In genomic region chr3:137977629-137978041, GRCm38 (mm10) we compare ENCODE assay signal across 11 mouse cellular contexts. TPM values are rescaled to one million over a fixed set of nuclear protein-coding genes. Genes with fewer than 3 reads are reported as not detected.
DNase-seq lines count a peak whose midpoint lies in the region; ATAC-seq and TF ChIP-seq lines count a peak whose summit lies in the region.
"Had no signal": no experiment of that assay in that cellular context is flagged by ENCODE, and none has a peak within 500 bp of the region (broad histone marks: within the 10 kb centered on the region; RNA-seq: fewer than 3 reads in every experiment).

No protein-coding gene starts in this region.

- TF ChIP-seq EP300 in MEL (IDR thresholded peaks at IDR 0.05; ENCODE audit: low read depth in 1 of 2, low read length in 2 of 2), result no peak

- H3K4me2 ChIP-seq in hindbrain, embryonic 12.5 days (replicated peaks), result no peak overlapping the region
- no peak overlapping the region for H3K4me2 ChIP-seq in midbrain, embryonic 11.5 days
- H3K4me2 ChIP-seq: lung, embryonic 14.5 days had no signal

- H3K9ac ChIP-seq in MEL (ENCODE audit: control insufficient read depth, low read depth, low read length, poor library complexity, severe bottlenecking), result peak overlapping the region; percentile 47
- H3K9ac ChIP-seq in hindbrain, embryonic 12.5 days, result no peak overlapping the region
- no peak overlapping the region for H3K9ac ChIP-seq in midbrain, embryonic 11.5 days (ENCODE audit: low read length)
- H3K9ac ChIP-seq: lung, embryonic 14.5 days had no signal

- H3K27ac ChIP-seq in MEL (ENCODE audit: control insufficient read depth, low read depth, low read length), result peak overlapping the region; percentile 61
- H3K27ac ChIP-seq in hindbrain, embryonic 12.5 days, result no peak overlapping the region; the same call in 1 of the 2 replicates
- H3K27ac ChIP-seq in midbrain, embryonic 11.5 days (ENCODE audit: low read depth, low read length), result peak overlapping the region; percentile 57; the same call in 1 of the 2 replicates

- H3K9me3 ChIP-seq in MEL (replicated peaks; ENCODE audit: insufficient read depth, low read length), result no peaks in the 10 kb centered on the region
- H3K9me3 ChIP-seq in hindbrain, embryonic 12.5 days (replicated peaks), result no peaks in the 10 kb centered on the region
- no peaks in the 10 kb centered on the region for H3K9me3 ChIP-seq in midbrain, embryonic 11.5 days (ENCODE audit: control insufficient read depth, low read length)

- TF ChIP-seq CTCF in MEL (IDR thresholded peaks at IDR 0.05 in 2 of 3, conservative IDR thresholded peaks at IDR 0.05 in 1 of 3; ENCODE audit: control insufficient read depth in 1 of 3, insufficient read depth in 1 of 3, low read depth in 2 of 3, low read length in 3 of 3, poor library complexity in 1 of 3, severe bottlenecking in 1 of 3), result no peak

- TF ChIP-seq RAD21 in MEL (IDR thresholded peaks at IDR 0.05; ENCODE audit: low read depth, low read length), result no peak

- 19% methylated on average over 6 of the region's 6 CpGs for WGBS in hindbrain, embryonic 12.5 days
- WGBS in midbrain, embryonic 11.5 days, result 20% methylated on average over 6 of the region's 6 CpGs

- peaks cover 9 to 65% of the 10 kb centered on the region in 2 experiments for H3K36me3 ChIP-seq in MEL (ENCODE audit: control insufficient read depth in 1 of 2, insufficient read depth in 2 of 2, low read length in 2 of 2)
- no peaks in the 10 kb centered on the region for H3K36me3 ChIP-seq in hindbrain, embryonic 12.5 days
- H3K36me3 ChIP-seq in midbrain, embryonic 11.5 days (ENCODE audit: control insufficient read depth, insufficient read depth, low read length), result no peaks in the 10 kb centered on the region

- no peaks in the 10 kb centered on the region for H3K27me3 ChIP-seq in MEL (ENCODE audit: control insufficient read depth in 1 of 2, insufficient read depth in 2 of 2, low read length in 2 of 2)
- H3K27me3 ChIP-seq in hindbrain, embryonic 12.5 days, result peaks cover 6% of the 10 kb centered on the region; the same call in 1 of the 2 replicates
- no peaks in the 10 kb centered on the region for H3K27me3 ChIP-seq in midbrain, embryonic 11.5 days (ENCODE audit: control insufficient read depth, insufficient read depth, low read length)

- ATAC-seq in hindbrain, embryonic 12.5 days (ENCODE audit: low FRiP score), result peak; percentile 71
- peak; percentile 65 for ATAC-seq in midbrain, embryonic 11.5 days (ENCODE audit: low FRiP score)

- DNase-seq in frontal cortex, postnatal 10 days (ENCODE audit: low spot score in 2 of 2), result peak; percentile 29 to 34
- DNase-seq in frontal cortex, postnatal 14 days (ENCODE audit: low spot score in 2 of 2), result no peak
- DNase-seq in MEL (ENCODE audit: low read depth, low spot score), result no peak
- DNase-seq in midbrain, embryonic 11.5 days (ENCODE audit: low spot score, missing footprints), result peak; percentile 87
- DNase-seq in embryo, embryonic 10.5 days (ENCODE audit: low spot score), result no peak
- DNase-seq in adrenal gland, postnatal 10 days, result no peak
- DNase-seq in left cerebral cortex, postnatal 36 days (ENCODE audit: low spot score in 2 of 2), result no peak
- DNase-seq: kidney, postnatal 14 days; lung, embryonic 14.5 days had no signal

- TF ChIP-seq POLR2A in MEL (IDR thresholded peaks at IDR 0.05; ENCODE audit: control insufficient read depth in 1 of 2, insufficient read depth in 1 of 2, low read depth in 1 of 2, low read length in 2 of 2, poor library complexity in 1 of 2), result no peak

- peaks cover 62% of the 10 kb centered on the region for H3K79me2 ChIP-seq in MEL (ENCODE audit: control insufficient read depth, insufficient read depth, low read length, poor library complexity)

- peaks cover 33 to 55% of the 10 kb centered on the region in 2 experiments for H3K4me1 ChIP-seq in MEL (ENCODE audit: control insufficient read depth in 1 of 2, insufficient read depth in 2 of 2, low read length in 2 of 2)
- H3K4me1 ChIP-seq in hindbrain, embryonic 12.5 days, result peaks cover 10% of the 10 kb centered on the region
- H3K4me1 ChIP-seq in midbrain, embryonic 11.5 days (ENCODE audit: control insufficient read depth, insufficient read depth, low read length), result peaks cover 9% of the 10 kb centered on the region

- peak overlapping the region in 1 of 2 experiments; percentile 11; a peak in 1 of 4 replicates for H3K4me3 ChIP-seq in MEL (ENCODE audit: control insufficient read depth in 1 of 2, insufficient read depth in 1 of 2, low read depth in 2 of 2, low read length in 2 of 2)
- H3K4me3 ChIP-seq in hindbrain, embryonic 12.5 days, result no peak overlapping the region
- no peak overlapping the region for H3K4me3 ChIP-seq in midbrain, embryonic 11.5 days (ENCODE audit: low read depth, low read length)
- H3K4me3 ChIP-seq: myocyte had no signal

- intact Hi-C loops in left cerebral cortex, postnatal 36 days (cut with DNase I), result no loop called here

TF ChIP-seq in MEL, 35 proteins besides CTCF, POLR2A, EP300 and RAD21:
- TF ChIP-seq ZMIZ1 (IDR thresholded peaks at IDR 0.05; ENCODE audit: low read depth, low read length) (no peak), GABPA (IDR thresholded peaks at IDR 0.05; ENCODE audit: low read depth, low read length) (no peak), TBP (IDR thresholded peaks at IDR 0.05; ENCODE audit: low read depth, low read length) (no peak), ETS1 (IDR thresholded peaks at IDR 0.05; ENCODE audit: low read depth, low read length) (no peak)

RNA-seq across cellular contexts. Expression of gene Dapp1, which starts 3.7 kb away (rescaled TPM):
- 45.7 and 59.0 TPM in 2 replicates for total RNA-seq in MEL (2012; rRNA removed)
- 10 to 100 TPM; 67.3 to 91.5 TPM for polyA plus RNA-seq in MEL (2012; ENCODE audit: insufficient read depth in 1 of 2, insufficient read length in 2 of 2, low read depth in 1 of 2, low replicate concordance in 2 of 2, missing spikeins in 1 of 2)
- 2.3 and 2.6 TPM in 2 replicates for polyA plus RNA-seq in hindbrain, embryonic 12.5 days (2016; fragmentation: Nextera tagmentation; extraction: Ambion mirVana)
- polyA plus RNA-seq in midbrain, embryonic 11.5 days (2014; fragmentation: Nextera tagmentation; extraction: Ambion mirVana), result 3.2 and 3.4 TPM in 2 replicates
- 1 to 10 TPM; 5.9 to 7.1 TPM for total RNA-seq in adrenal gland, postnatal 10 days (2021)
- 1 to 10 TPM; 2.6 to 3.4 TPM for total RNA-seq in left cerebral cortex, postnatal 36 days (2021)

RNA-seq across cellular contexts. Expression of gene Lamtor3, which starts 59.3 kb away (rescaled TPM):
- 73.3 and 77.5 TPM in 2 replicates for total RNA-seq in MEL (2012; rRNA removed)
- 10 to 100 TPM in 1 of 2 experiments, not detected in 1; 88.3 TPM for polyA plus RNA-seq in MEL (2012; ENCODE audit: insufficient read depth in 1 of 2, insufficient read length in 2 of 2, low read depth in 1 of 2, low replicate concordance in 2 of 2, missing spikeins in 1 of 2)
- polyA plus RNA-seq in hindbrain, embryonic 12.5 days (2016; fragmentation: Nextera tagmentation; extraction: Ambion mirVana), result 97.6 and 98.1 TPM in 2 replicates
- 98.7 and 106 TPM in 2 replicates for polyA plus RNA-seq in midbrain, embryonic 11.5 days (2014; fragmentation: Nextera tagmentation; extraction: Ambion mirVana)
- 10 to 100 TPM; 68.6 to 72.0 TPM for total RNA-seq in adrenal gland, postnatal 10 days (2021)
- 10 to 100 TPM; 66.5 to 70.6 TPM for total RNA-seq in left cerebral cortex, postnatal 36 days (2021)

Comparison
In these comparisons a context has a peak if more than half of its experiments do, and no peak if none do; other contexts are left out.
1. DNase-seq: peak in frontal cortex, postnatal 10 days (2 of 2) and midbrain, embryonic 11.5 days (single experiment); none in frontal cortex, postnatal 14 days (0 of 2), MEL (single experiment), embryo, embryonic 10.5 days (single experiment), adrenal gland, postnatal 10 days (single experiment) and left cerebral cortex, postnatal 36 days (0 of 2).